8 mouse cellular contexts compared by ENCODE assay signal in the genomic region with DNA sequence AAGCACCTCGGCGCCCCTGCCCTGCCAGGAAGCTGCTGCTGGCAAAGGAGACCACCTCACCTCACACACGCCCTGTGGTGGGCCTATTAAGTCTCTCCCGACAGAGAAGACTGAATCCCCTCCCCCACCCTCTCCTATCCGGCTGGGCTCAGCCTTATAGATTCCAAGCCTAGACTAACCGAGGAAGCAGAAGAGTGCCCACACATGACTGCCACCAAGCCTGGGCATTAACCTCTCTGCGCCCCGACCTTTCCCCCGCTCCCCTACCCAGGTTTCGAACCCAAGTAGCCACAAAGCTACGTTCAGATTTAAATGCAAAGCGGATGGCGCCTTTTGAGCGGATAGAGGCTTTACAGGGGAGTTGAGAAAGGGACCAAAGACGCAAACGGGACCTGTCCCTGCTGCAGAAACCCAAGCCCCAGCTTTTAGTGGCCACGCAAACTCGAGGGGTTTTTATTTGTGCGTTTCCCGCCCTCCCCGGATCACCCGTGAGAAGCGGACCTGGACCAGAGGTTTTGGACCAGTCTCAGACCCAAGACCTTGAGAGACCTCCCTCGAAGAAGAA. TPM values are rescaled to one million over a fixed set of nuclear protein-coding genes. Genes with fewer than 3 reads are reported as not detected.
DNase-seq lines count a peak whose midpoint lies in the region; ATAC-seq and TF ChIP-seq lines count a peak whose summit lies in the region.

No protein-coding gene starts in this region.

- no peaks in the 10 kb centered on the region for H3K9me3 ChIP-seq in forebrain, embryonic 14.5 days (replicated peaks; ENCODE audit: control insufficient read depth, low read length)
- H3K9me3 ChIP-seq in liver, postnatal 0 days (ENCODE audit: low read length): no peaks in the 10 kb centered on the region

- intact Hi-C loops in gastrocnemius, adult 2 months (cut with DNase I): no loop called here

- no peaks in the 10 kb centered on the region for H3K36me3 ChIP-seq in forebrain, embryonic 14.5 days (ENCODE audit: control insufficient read depth, insufficient read depth, low read length)
- no peaks in the 10 kb centered on the region for H3K36me3 ChIP-seq in liver, postnatal 0 days (replicated peaks; ENCODE audit: insufficient read depth, low read length)

- H3K9ac ChIP-seq in forebrain, embryonic 14.5 days (ENCODE audit: low read length): peak overlapping the region; percentile 82
- H3K9ac ChIP-seq in liver, postnatal 0 days (replicated peaks): no peak overlapping the region

- no peak for ATAC-seq in forebrain, embryonic 14.5 days
- ATAC-seq in liver, postnatal 0 days: no peak

- no peak for TF ChIP-seq EP300 in liver, postnatal 0 days (IDR thresholded peaks at IDR 0.05; ENCODE audit: low read depth)

- peak overlapping the region; percentile 74 for H3K4me3 ChIP-seq in gastrocnemius, adult 2 months
- peak overlapping the region; percentile 50 for H3K4me3 ChIP-seq in forebrain, embryonic 14.5 days (ENCODE audit: low read depth, low read length)
- H3K4me3 ChIP-seq in liver, postnatal 0 days (ENCODE audit: low read depth, low read length): peak overlapping the region; percentile 46; the same call in 1 of the 2 replicates

- peaks cover 19% of the 10 kb centered on the region; the same call in 1 of the 2 replicates for H3K27me3 ChIP-seq in forebrain, embryonic 14.5 days (replicated peaks; ENCODE audit: control insufficient read depth, insufficient read depth, low read length)
- H3K27me3 ChIP-seq in liver, postnatal 0 days (ENCODE audit: insufficient read depth, low read length): peaks cover 43% of the 10 kb centered on the region

- peaks cover 3% of the 10 kb centered on the region for H3K4me1 ChIP-seq in forebrain, embryonic 14.5 days (ENCODE audit: control insufficient read depth, insufficient read depth, low read length)
- H3K4me1 ChIP-seq in liver, postnatal 0 days (ENCODE audit: insufficient read depth): peaks cover 13% of the 10 kb centered on the region; the same call in 1 of the 2 replicates

- TF ChIP-seq CTCF in gastrocnemius, adult 2 months (IDR thresholded peaks at IDR 0.05): no peak
- no peak for TF ChIP-seq CTCF in liver, postnatal 0 days (IDR thresholded peaks at IDR 0.05; ENCODE audit: low read depth)

- no peak for DNase-seq in gastrocnemius, adult 2 months
- no peak for DNase-seq in gastrocnemius, postnatal 10 days
- peak; percentile 13 for DNase-seq in CD4-positive helper T cell, adult 2 months (ENCODE audit: low read depth, low spot score)
- DNase-seq in forebrain, embryonic 14.5 days (ENCODE audit: low spot score): no peak
- DNase-seq in liver, postnatal 0 days: no peak
- no peak for DNase-seq in adrenal gland, postnatal 14 days
- DNase-seq in adrenal gland, adult 18-20 months (ENCODE audit: low spot score in 2 of 2): no peak
- DNase-seq in layer of hippocampus, adult 8-10 months (ENCODE audit: low spot score in 2 of 2): no peak

- WGBS in forebrain, embryonic 14.5 days: 3% methylated on average over 24 of the region's 24 CpGs
- WGBS in liver, postnatal 0 days (ENCODE audit: insufficient replicate concordance): 4% methylated on average over 23 of the region's 24 CpGs

- peak overlapping the region; percentile 61 for H3K4me2 ChIP-seq in forebrain, embryonic 14.5 days (ENCODE audit: low read length)
- peak overlapping the region; percentile 79 for H3K4me2 ChIP-seq in liver, postnatal 0 days (ENCODE audit: low read depth, low read length)

- peak overlapping the region; percentile 82; the same call in 1 of the 2 replicates for H3K27ac ChIP-seq in gastrocnemius, adult 2 months
- no peak overlapping the region for H3K27ac ChIP-seq in forebrain, embryonic 14.5 days (ENCODE audit: low read depth, low read length)
- H3K27ac ChIP-seq in liver, postnatal 0 days (ENCODE audit: low read depth): no peak overlapping the region

RNA-seq across cellular contexts. Expression of a gene that starts 33.0 kb away (rescaled TPM):
- 10 to 100 TPM; 14.9 to 17.1 TPM for total RNA-seq in gastrocnemius, adult 2 months (2021)
- 10 to 100 TPM; 20.6 to 28.0 TPM for total RNA-seq in gastrocnemius, postnatal 10 days (2021)
- polyA plus RNA-seq in forebrain, embryonic 14.5 days (2014; fragmentation: Nextera tagmentation; extraction: Ambion mirVana): 17.5 and 18.8 TPM in 2 replicates
- polyA plus RNA-seq in liver, postnatal 0 days (2015; fragmentation: Nextera tagmentation; extraction: Ambion mirVana): 4.0 and 4.2 TPM in 2 replicates
- 18.6 and 25.5 TPM in 2 replicates for total RNA-seq in adrenal gland, postnatal 14 days (2021)
- 10 to 100 TPM; 12.7 to 16.5 TPM for total RNA-seq in adrenal gland, adult 18-20 months (2021)
- 10 to 100 TPM; 17.6 to 21.4 (median 20.3) TPM for total RNA-seq in layer of hippocampus, adult 8-10 months (2022)
